Mouse (Mus musculus): ENCODE measurements at regions not wholly inside any gene's neighbourhood (a gene's known extent, or its start where the extent isn't known, plus 50 kb on each side); places are given as distances from the start of the nearest gene placed in this dataset.

DNA sequence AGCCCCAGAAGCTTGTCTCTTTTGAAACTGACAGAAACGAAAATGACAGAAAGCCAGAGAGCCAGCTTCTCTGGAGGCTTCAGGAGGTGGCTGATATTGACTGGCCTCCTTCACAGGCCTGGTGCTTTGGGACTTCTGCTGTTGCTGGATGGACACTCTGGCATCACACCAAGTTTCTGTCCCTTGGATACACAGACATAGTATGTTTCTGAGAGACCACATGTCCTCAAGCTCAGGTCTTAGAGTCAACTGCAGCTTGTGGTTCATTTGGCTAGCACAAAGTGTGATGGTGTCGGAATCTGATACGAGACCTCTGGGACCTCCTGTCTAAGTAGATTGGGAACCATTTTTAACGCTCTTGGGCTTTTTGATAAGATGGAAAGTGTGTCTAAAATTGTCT lies 502.0 kb downstream of the Sqor start:
- Histone ChIP-seq H3K4me3 (ENCODE audit: low read length) (no peak overlapping the region), H3K27ac (ENCODE audit: low read depth, low read length) (no peak overlapping the region), H3K4me1 (ENCODE audit: control insufficient read depth, insufficient read depth, low read depth, low read length) (no peaks in the 10 kb centered on the region), H3K9ac (ENCODE audit: low read depth, low read length) (no peak overlapping the region), H3K4me2 (ENCODE audit: low read length) (no peak overlapping the region), H3K36me3 (ENCODE audit: control insufficient read depth, insufficient read depth, low read length) (no peaks in the 10 kb centered on the region), H3K27me3 (replicated peaks; ENCODE audit: control insufficient read depth, insufficient read depth, low read length) (no peaks in the 10 kb centered on the region), H3K9me3 (ENCODE audit: control insufficient read depth, low read length) (no peaks in the 10 kb centered on the region)
- 74% methylated on average over 4 of the region's 4 CpGs for WGBS
- ATAC-seq, result no peak

DNA sequence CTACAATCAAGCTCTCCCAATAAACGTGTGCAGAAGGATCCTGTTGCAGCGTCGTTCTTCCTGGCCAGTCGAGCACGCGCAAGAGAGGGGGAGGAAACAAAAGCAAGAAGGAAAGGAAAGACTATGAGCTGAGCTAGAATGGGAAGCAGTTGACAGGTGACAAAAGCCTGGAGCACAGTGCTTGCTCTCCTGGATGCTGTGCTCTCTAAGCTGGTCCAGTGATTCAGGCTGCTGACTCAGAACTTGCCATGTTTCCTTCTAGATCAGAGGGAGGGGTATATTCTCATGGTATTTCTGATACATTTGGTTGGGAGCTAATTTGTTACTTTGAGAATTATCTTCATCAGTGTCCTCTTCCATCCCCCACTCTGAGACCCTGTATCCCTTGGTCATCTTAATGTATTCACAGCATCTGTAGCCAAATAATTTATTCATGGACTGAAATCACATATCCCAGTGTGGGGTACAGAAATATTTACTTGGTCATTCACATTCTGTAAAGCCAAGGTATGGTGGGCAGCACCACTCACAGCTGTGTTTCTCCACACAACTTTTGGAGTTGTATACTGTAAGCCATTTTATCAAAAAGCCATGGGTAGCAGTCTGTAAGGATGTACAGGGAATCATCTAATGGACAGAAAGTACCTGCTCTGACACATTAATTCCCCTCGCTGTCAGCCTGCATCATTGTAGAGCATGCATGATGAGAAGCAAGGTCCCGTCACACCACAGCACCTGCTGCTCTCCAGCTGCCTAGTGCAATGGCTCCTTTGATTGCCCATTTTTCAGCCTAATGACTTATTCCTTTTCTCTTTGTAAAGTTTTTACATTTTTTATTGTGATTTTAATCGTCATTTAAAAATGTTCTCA lies 510.1 kb downstream of the Sqor start:
- no peaks in the 10 kb centered on the region for H3K36me3 ChIP-seq (ENCODE audit: control insufficient read depth, insufficient read depth, low read length)
- peak; percentile 94 for ATAC-seq
- H3K4me2 ChIP-seq (ENCODE audit: low read length), result no peak overlapping the region
- no peak overlapping the region for H3K4me3 ChIP-seq (ENCODE audit: low read length)
- no peaks in the 10 kb centered on the region for H3K9me3 ChIP-seq (ENCODE audit: control insufficient read depth, low read length)
- H3K4me1 ChIP-seq (ENCODE audit: control insufficient read depth, insufficient read depth, low read depth, low read length), result no peaks in the 10 kb centered on the region; the same call in none of the 2 replicates
- no peak overlapping the region for H3K27ac ChIP-seq (ENCODE audit: low read depth, low read length)
- WGBS, result 67% methylated on average over 9 of the region's 9 CpGs
- H3K9ac ChIP-seq (ENCODE audit: low read depth, low read length), result no peak overlapping the region
- H3K27me3 ChIP-seq (replicated peaks; ENCODE audit: control insufficient read depth, insufficient read depth, low read length), result no peaks in the 10 kb centered on the region

GRCm38 (mm10) chr2:123275736-123276330 lies 510.8 kb downstream of the Sqor start:
- peak; percentile 75 for ATAC-seq
- Histone ChIP-seq H3K27ac (ENCODE audit: low read depth, low read length) (no peak overlapping the region), H3K9ac (ENCODE audit: low read depth, low read length) (no peak overlapping the region), H3K9me3 (ENCODE audit: control insufficient read depth, low read length) (no peaks in the 10 kb centered on the region), H3K36me3 (ENCODE audit: control insufficient read depth, insufficient read depth, low read length) (no peaks in the 10 kb centered on the region), H3K27me3 (replicated peaks; ENCODE audit: control insufficient read depth, insufficient read depth, low read length) (no peaks in the 10 kb centered on the region), H3K4me3 (ENCODE audit: low read length) (no peak overlapping the region), H3K4me1 (ENCODE audit: control insufficient read depth, insufficient read depth, low read depth, low read length) (no peaks in the 10 kb centered on the region; the same call in none of the 2 replicates), H3K4me2 (ENCODE audit: low read length) (no peak overlapping the region)
- WGBS, result 50% methylated on average over 6 of the region's 6 CpGs

GRCm38 (mm10) chr2:123311554-123312276 lies 546.7 kb downstream of the Sqor start:
- no peaks in the 10 kb centered on the region for H3K4me1 ChIP-seq (ENCODE audit: control insufficient read depth, insufficient read depth, low read depth, low read length)
- no peak overlapping the region for H3K9ac ChIP-seq (ENCODE audit: low read depth, low read length)
- no peak overlapping the region for H3K27ac ChIP-seq (ENCODE audit: low read depth, low read length)
- H3K4me3 ChIP-seq (ENCODE audit: low read length), result no peak overlapping the region
- 73% methylated on average over 6 of the region's 6 CpGs for WGBS
- no peaks in the 10 kb centered on the region for H3K9me3 ChIP-seq (ENCODE audit: control insufficient read depth, low read length)
- 0 out of 2 replicates have a peak, but pooled peaks have one; percentile 37 for ATAC-seq
- H3K36me3 ChIP-seq (ENCODE audit: control insufficient read depth, insufficient read depth, low read length), result no peaks in the 10 kb centered on the region
- H3K27me3 ChIP-seq (replicated peaks; ENCODE audit: control insufficient read depth, insufficient read depth, low read length), result no peaks in the 10 kb centered on the region
- no peak overlapping the region for H3K4me2 ChIP-seq (ENCODE audit: low read length)

DNA sequence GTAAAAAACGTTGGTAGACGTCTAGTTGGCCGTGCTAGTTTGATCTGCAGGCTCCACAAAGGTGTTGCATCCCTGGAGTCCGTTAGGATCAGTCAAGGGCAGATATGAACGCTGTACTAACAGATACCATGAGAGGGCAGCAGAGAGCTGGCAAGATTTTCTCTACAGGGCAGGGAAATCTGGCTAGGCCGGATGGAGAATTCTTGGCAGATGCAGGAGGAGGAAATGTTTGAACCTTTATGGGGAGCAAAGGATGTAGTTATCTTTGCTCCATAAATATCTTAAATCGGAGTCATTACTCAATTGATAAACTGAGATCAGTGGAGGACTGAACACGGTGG lies 547.2 kb downstream of the Sqor start:
- no peaks in the 10 kb centered on the region for H3K4me1 ChIP-seq (ENCODE audit: control insufficient read depth, insufficient read depth, low read depth, low read length)
- H3K4me3 ChIP-seq (ENCODE audit: low read length), result no peak overlapping the region
- H3K9ac ChIP-seq (ENCODE audit: low read depth, low read length), result no peak overlapping the region
- no peaks in the 10 kb centered on the region for H3K27me3 ChIP-seq (replicated peaks; ENCODE audit: control insufficient read depth, insufficient read depth, low read length)
- no peak overlapping the region for H3K27ac ChIP-seq (ENCODE audit: low read depth, low read length)
- no peaks in the 10 kb centered on the region for H3K9me3 ChIP-seq (ENCODE audit: control insufficient read depth, low read length)
- no peaks in the 10 kb centered on the region for H3K36me3 ChIP-seq (ENCODE audit: control insufficient read depth, insufficient read depth, low read length)
- ATAC-seq, result peak; percentile 91
- 19% methylated on average over 8 of the region's 8 CpGs for WGBS
- no peak overlapping the region for H3K4me2 ChIP-seq (ENCODE audit: low read length)

DNA sequence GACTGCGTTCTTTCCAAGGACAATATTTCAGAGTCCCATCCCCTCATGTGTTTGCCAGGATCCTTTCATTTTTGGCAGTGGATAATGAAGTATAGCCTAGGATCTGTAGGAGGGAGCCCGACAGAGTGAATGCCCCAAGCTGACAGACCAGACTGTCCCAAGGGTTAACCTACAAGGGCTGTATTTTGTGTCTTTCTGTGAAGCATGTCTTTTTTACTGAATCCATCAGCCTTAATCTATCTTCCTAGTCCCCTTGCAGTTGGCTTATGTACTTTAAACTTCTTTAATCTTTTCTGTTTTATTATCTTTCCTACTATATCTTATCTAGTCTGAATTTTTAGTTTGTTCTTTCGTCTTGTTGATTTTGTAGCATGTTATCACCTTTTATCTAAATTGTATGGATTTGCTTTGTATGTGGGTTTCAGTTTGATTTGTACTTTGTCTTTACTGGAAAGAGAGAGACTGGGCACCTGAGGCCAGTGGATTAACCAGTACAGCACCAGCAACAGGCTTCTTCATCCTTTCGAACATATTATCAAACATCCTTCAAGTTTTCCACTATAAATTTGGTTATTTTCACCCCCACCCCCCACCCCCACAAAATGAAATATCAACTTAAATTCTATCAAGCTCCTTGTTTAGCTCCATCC lies 555.5 kb downstream of the Sqor start:
- H3K27me3 ChIP-seq (replicated peaks; ENCODE audit: control insufficient read depth, insufficient read depth, low read length), result no peaks in the 10 kb centered on the region
- H3K4me2 ChIP-seq (ENCODE audit: low read length), result no peak overlapping the region
- no peaks in the 10 kb centered on the region for H3K9me3 ChIP-seq (ENCODE audit: control insufficient read depth, low read length)
- no peaks in the 10 kb centered on the region for H3K36me3 ChIP-seq (ENCODE audit: control insufficient read depth, insufficient read depth, low read length)
- no peaks in the 10 kb centered on the region; the same call in 1 of the 2 replicates for H3K4me1 ChIP-seq (ENCODE audit: control insufficient read depth, insufficient read depth, low read depth, low read length)
- no peak overlapping the region for H3K9ac ChIP-seq (ENCODE audit: low read depth, low read length)
- H3K27ac ChIP-seq (ENCODE audit: low read depth, low read length), result no peak overlapping the region
- ATAC-seq, result no peak
- H3K4me3 ChIP-seq (ENCODE audit: low read length), result no peak overlapping the region
- WGBS, result 96% methylated on average over 4 of the region's 4 CpGs

DNA sequence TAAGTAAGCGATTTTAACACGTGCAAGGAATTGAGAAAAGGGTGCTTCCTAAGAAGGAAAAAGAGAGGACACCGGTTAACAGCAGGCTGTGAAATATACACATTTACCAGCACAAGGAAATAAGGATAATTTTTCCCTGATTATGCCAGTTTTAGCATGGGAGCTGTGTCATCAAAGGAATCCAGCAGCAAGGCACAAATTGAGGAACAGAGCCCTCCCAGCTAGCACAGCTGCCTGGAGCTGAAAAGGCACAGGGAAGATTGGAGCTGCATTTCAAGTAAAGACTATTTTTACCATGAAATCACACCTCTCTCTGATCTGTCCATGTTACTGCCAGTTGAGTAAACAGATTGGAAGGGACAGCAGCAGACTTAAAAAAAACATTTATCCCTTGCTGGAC lies 558.7 kb downstream of the Sqor start:
- Histone ChIP-seq H3K27me3 (replicated peaks; ENCODE audit: control insufficient read depth, insufficient read depth, low read length) (no peaks in the 10 kb centered on the region), H3K36me3 (ENCODE audit: control insufficient read depth, insufficient read depth, low read length) (no peaks in the 10 kb centered on the region), H3K9me3 (ENCODE audit: control insufficient read depth, low read length) (no peaks in the 10 kb centered on the region), H3K27ac (ENCODE audit: low read depth, low read length) (no peak overlapping the region), H3K4me3 (ENCODE audit: low read length) (no peak overlapping the region), H3K4me1 (ENCODE audit: control insufficient read depth, insufficient read depth, low read depth, low read length) (no peaks in the 10 kb centered on the region; the same call in 1 of the 2 replicates), H3K9ac (ENCODE audit: low read depth, low read length) (no peak overlapping the region), H3K4me2 (ENCODE audit: low read length) (no peak overlapping the region)
- WGBS, result 88% methylated on average over 3 of the region's 3 CpGs
- ATAC-seq, result no peak

GRCm38 (mm10) chr2:123324896-123325295 lies 559.9 kb downstream of the Sqor start:
- H3K4me1 ChIP-seq (ENCODE audit: control insufficient read depth, insufficient read depth, low read depth, low read length), result no peaks in the 10 kb centered on the region; the same call in 1 of the 2 replicates
- no peaks in the 10 kb centered on the region for H3K36me3 ChIP-seq (ENCODE audit: control insufficient read depth, insufficient read depth, low read length)
- H3K27ac ChIP-seq (ENCODE audit: low read depth, low read length), result no peak overlapping the region
- H3K9me3 ChIP-seq (ENCODE audit: control insufficient read depth, low read length), result no peaks in the 10 kb centered on the region
- H3K4me2 ChIP-seq (ENCODE audit: low read length), result no peak overlapping the region
- 54% methylated on average over 2 of the region's 2 CpGs for WGBS
- no peak overlapping the region for H3K4me3 ChIP-seq (ENCODE audit: low read length)
- no peak; the same call in 1 of the 2 replicates for ATAC-seq
- no peaks in the 10 kb centered on the region for H3K27me3 ChIP-seq (replicated peaks; ENCODE audit: control insufficient read depth, insufficient read depth, low read length)
- H3K9ac ChIP-seq (ENCODE audit: low read depth, low read length), result no peak overlapping the region

Measured in hindbrain, embryonic 16.5 days (tissue).